ENCODE assay signal across 8 mouse cellular contexts in genomic region chr12:71016503-71017241, GRCm38 (mm10). TPM values are rescaled to one million over a fixed set of nuclear protein-coding genes. Genes with fewer than 3 reads are reported as not detected.
A peak's percentile ranks its signal among the peaks of the same experiment; 100 is the strongest.
DNase-seq lines count a peak whose midpoint lies in the region; ATAC-seq and TF ChIP-seq lines count a peak whose summit lies in the region.

No protein-coding gene starts in this region.

- WGBS in kidney, embryonic 14.5 days, result 1% methylated on average over 36 of the region's 82 CpGs

- H3K9me3 ChIP-seq in kidney, embryonic 14.5 days (ENCODE audit: control insufficient read depth, low read length), result no peaks in the 10 kb centered on the region

- H3K36me3 ChIP-seq in kidney, embryonic 14.5 days (ENCODE audit: control insufficient read depth, insufficient read depth, low read length), result peaks cover 31% of the 10 kb centered on the region

- H3K9ac ChIP-seq in kidney, embryonic 14.5 days (ENCODE audit: low read depth, low read length), result peak overlapping the region; percentile 90

- no peak overlapping the region for H3K27ac ChIP-seq in cortical plate, adult 2 months (ENCODE audit: insufficient read depth, low read length)
- H3K27ac ChIP-seq in kidney, embryonic 14.5 days (ENCODE audit: low read depth, low read length), result peak overlapping the region; percentile 94

- DNase-seq in 3134 (ENCODE audit: extremely low read depth, insufficient read length, low spot score), result peak; percentile 44
- peak; percentile 54 for DNase-seq in Muller cell, postnatal 12 days (ENCODE audit: inconsistent ontology term)
- peak; percentile 31 to 63 for DNase-seq in heart, adult 9 months (ENCODE audit: low spot score in 2 of 2)
- DNase-seq in lung, postnatal 14 days, result peak; percentile 59
- peak; percentile 34 for DNase-seq in right cerebral cortex, postnatal 25 days
- DNase-seq in frontal cortex, postnatal 36 days (ENCODE audit: low spot score in 2 of 2), result no peak

- peaks cover 2% of the 10 kb centered on the region; the same call in 1 of the 2 replicates for H3K4me1 ChIP-seq in cortical plate, adult 2 months (ENCODE audit: control insufficient read depth, insufficient read depth, low read length)
- H3K4me1 ChIP-seq in kidney, embryonic 14.5 days (ENCODE audit: control insufficient read depth, insufficient read depth, low read length), result peaks cover 13% of the 10 kb centered on the region; the same call in 1 of the 2 replicates

- peak overlapping the region; percentile 59 for H3K4me2 ChIP-seq in kidney, embryonic 14.5 days (replicated peaks; ENCODE audit: low read depth, low read length)

- ATAC-seq in kidney, embryonic 14.5 days (ENCODE audit: low FRiP score, low TSS enrichment), result peak; percentile 30

- no peak for TF ChIP-seq CTCF in cortical plate, adult 2 months (IDR thresholded peaks at IDR 0.05; ENCODE audit: extremely low read depth, insufficient read depth, low read length)

- H3K4me3 ChIP-seq in cortical plate, adult 2 months (ENCODE audit: insufficient read depth, low read length), result peak overlapping the region; percentile 51
- H3K4me3 ChIP-seq in kidney, embryonic 14.5 days (ENCODE audit: low read length), result peak overlapping the region; percentile 84

- H3K27me3 ChIP-seq in kidney, embryonic 14.5 days (ENCODE audit: control insufficient read depth, insufficient read depth, low read length), result no peaks in the 10 kb centered on the region

- no peak for TF ChIP-seq POLR2A in cortical plate, adult 2 months (IDR thresholded peaks at IDR 0.05; ENCODE audit: extremely low read depth, insufficient read depth, low read length)

RNA-seq across cellular contexts. Expression of gene Arid4a, which starts 0.9 kb away (rescaled TPM):
- 17.8 and 18.4 TPM in 2 replicates for polyA plus RNA-seq in cortical plate, adult 2 months (2012; rRNA removed)
- 24.2 and 37.7 TPM in 2 replicates for polyA plus RNA-seq in kidney, embryonic 14.5 days (2014; fragmentation: Nextera tagmentation; extraction: Ambion mirVana)

RNA-seq across cellular contexts. Expression of gene Psma3, which starts 42.3 kb away (rescaled TPM):
- 175 and 184 TPM in 2 replicates for polyA plus RNA-seq in cortical plate, adult 2 months (2012; rRNA removed)
- 686 and 801 TPM in 2 replicates for polyA plus RNA-seq in kidney, embryonic 14.5 days (2014; fragmentation: Nextera tagmentation; extraction: Ambion mirVana)

Comparison
In these comparisons a context has a peak if more than half of its experiments do, and no peak if none do; other contexts are left out.
1. DNase-seq: peak in 3134 (single experiment), Muller cell, postnatal 12 days (single experiment), heart, adult 9 months (2 of 2), lung, postnatal 14 days (single experiment) and right cerebral cortex, postnatal 25 days (single experiment); none in frontal cortex, postnatal 36 days (0 of 2).